Mouse (Mus musculus) layer of hippocampus, adult 9-10 months (tissue): ENCODE measurements around the gene Trip12.

ENCODE experiments used
- DNase-seq: peaks from one replicate; pipeline ENCODE4 v3.0.0; 2022; ENCODE audit warnings: low spot score

Gene Trip12

GRCm38 (mm10) chr1:84859597-84859996 lies 19.3 kb upstream of the Trip12 start:
- DNase-seq, result no peak

GRCm38 (mm10) chr1:84855756-84856155 lies 15.4 kb upstream of the Trip12 start:
- DNase-seq, result no peak

GRCm38 (mm10) chr1:84854966-84855365 lies 14.7 kb upstream of the Trip12 start:
- DNase-seq, result no peak

- DNase-seq, result no peak
Measured at GRCm38 (mm10) chr1:84853721-84854120, 13.4 kb upstream of the Trip12 start.

- no peak for DNase-seq
Measured at GRCm38 (mm10) chr1:84851512-84852235, 11.4 kb upstream of the Trip12 start.

GRCm38 (mm10) chr1:84850471-84850870 lies 10.2 kb upstream of the Trip12 start:
- DNase-seq, result no peak

- no peak for DNase-seq
Measured at GRCm38 (mm10) chr1:84849804-84850203, 9.5 kb upstream of the Trip12 start.

DNA sequence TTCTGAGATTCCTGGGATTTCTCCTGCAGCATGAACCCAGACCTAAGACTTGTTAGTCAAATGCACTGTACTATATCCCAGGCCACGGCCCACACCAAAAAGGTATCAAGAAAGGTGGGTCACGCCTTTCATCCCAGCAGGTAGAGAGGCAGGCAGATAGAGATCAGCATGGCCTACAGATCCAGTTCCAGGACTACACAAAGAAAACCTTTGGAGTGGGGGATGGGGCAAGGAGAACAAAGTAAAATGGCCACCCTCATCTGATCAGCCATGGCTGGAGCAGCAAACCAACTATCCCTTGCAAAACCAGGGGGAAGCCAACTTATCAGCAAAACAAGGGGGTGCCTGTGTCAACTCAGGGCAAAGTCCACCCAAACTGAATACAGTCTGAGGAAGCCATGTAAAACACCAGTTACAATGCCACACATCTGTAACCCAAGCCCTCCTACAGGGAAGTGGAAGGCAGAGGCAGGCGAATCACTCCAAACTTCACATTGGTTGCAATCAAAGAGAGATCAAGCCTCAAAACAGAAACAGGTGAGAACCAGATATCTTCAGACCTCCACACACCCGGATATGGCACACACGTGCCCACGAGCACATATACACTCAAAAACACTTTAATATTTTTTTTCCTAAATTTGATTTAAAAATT lies 8.6 kb upstream of the Trip12 start:
- DNase-seq, result no peak

- DNase-seq, result no peak
Measured at GRCm38 (mm10) chr1:84848335-84848734, 8.0 kb upstream of the Trip12 start.

DNA sequence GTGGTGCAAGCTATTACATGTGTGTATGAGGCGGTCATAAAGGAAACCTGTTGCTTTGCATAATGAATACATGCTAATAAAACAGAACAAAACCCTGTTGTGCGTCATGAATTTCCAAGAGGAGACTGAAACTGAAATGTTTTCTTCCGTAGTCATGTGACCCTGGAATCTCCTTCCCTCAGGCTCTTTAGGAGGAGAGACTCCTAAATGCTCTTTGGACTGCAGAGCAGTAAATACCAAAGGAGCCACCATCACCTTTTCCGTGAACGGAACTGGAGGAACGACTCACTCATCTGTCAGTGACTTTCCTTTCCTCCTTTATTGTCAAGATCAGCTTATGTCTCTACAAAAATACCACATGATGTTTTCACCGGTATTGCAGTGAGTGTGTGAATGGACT lies 7.4 kb upstream of the Trip12 start:
- no peak for DNase-seq

- no peak for DNase-seq
Measured at GRCm38 (mm10) chr1:84843366-84843765, 3.0 kb upstream of the Trip12 start.

DNA sequence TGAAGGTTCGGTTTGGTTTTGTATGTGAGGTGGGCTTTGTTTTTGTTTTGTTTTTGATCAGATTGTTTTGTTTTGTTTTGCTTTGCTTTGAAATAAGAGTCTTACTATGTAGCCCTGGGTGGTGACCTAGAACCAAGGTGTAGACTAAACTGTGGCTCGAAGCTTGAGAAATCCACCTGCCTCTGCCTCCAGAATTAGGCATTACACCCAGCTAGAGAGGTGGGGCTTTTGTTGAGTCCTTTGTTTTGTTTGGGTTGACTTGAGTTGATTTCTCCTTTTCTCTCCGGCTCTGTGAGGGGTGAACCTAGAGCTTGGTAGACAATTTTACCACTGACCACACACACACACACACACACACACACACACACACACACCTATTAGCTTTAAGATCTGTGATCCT lies 745 bp upstream of the Trip12 start:
- DNase-seq, result no peak

GRCm38 (mm10) chr1:84839309-84840017 lies 853 bp downstream of the Trip12 start, which contains the start of gene Fbxo36:
Gene Fbxo36 (plus strand): TSS chr1:84839841.
- peak; percentile 85 for DNase-seq

- DNase-seq, result no peak
Measured at GRCm38 (mm10) chr1:84838621-84839151, 1.6 kb downstream of the Trip12 start.

- no peak for DNase-seq
Measured at GRCm38 (mm10) chr1:84838156-84838555, 2.2 kb downstream of the Trip12 start.

DNA sequence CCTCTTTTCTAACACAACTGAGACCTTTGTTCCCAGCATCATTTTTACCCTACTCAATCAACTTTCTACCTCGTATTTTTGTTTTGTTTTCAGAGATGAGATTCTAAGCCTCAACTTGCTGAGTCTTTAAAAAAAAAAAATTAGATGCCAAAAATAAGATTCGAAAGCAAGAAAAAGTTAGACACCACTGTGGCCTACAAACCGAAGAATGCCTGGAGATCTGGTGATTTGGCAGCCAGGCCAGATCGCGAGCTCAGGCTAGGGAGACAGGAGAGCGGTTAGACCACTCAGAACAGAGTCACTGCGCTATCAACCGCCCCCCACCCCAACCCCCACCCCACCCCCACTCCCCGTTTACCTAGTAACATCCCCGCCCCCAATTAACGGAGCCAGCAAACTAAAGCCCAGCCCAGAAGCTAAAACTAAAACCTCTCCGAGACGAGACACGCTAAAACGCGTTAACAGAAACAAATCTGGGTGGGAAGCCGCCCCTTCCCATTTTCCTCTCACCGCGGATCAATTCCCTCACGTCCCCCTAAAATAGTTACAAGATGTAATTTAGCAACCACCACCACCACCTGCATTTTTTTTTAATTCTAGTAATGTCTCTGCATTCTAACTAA lies 2.7 kb downstream of the Trip12 start:
- DNase-seq, result no peak

DNA sequence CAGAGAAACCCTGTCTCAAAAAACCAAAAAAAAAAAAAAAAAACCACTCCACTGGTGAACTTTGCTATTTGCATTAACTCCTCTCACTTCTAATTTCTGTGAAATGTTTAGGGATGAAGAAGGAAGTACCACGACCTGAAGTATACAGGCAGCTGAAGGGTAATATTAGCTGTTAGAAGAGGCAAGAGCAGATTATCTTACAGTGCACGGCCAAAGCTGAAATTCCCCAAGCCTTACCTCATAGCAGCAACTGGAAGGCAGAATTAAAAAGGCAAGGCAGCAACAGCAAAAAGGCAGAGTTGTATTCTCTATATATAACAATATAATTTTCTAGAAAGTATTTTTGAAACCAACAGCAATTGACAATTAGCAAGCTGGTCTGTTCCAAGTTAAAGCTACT lies 15.2 kb downstream of the Trip12 start:
- no peak for DNase-seq

DNA sequence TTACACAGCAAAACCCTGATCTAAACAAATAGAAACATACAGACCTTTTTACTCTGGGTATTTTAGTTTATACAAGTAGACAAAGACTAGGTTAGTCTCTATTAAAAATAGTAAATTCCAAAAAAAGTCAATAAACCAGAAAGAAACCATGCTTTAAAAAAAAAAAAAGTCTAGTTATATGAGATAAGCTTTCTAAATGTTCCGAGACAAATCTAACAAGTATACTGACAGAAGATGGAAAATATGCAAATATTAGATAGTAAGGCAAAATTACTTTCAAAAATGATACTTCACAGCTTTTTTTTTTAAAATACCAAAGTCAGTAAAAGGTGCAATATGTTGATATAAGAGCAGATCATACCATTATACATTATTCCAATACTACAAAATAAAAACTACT lies 22.7 kb downstream of the Trip12 start:
- no peak for DNase-seq

GRCm38 (mm10) chr1:84803788-84804187 lies 36.5 kb downstream of the Trip12 start:
- DNase-seq, result no peak

DNA sequence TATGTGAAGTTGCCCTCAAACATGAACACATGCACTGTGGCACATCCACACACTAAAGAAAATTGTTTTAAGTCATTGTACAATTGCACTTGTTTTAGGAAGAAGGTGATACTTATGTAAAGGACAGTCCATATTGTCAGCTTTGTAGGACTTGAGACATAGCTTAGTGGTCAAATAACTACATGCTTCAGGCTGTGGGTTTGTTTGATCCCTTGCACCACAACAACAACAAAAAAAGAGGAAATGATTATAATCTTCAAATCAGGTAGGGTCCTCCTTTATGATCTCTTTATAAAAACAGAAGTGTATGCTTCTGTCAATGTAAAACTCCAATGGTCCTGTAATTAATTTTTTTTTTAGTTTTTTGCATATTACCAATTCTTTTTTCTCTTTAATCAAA lies 41.1 kb downstream of the Trip12 start:
- DNase-seq, result no peak

GRCm38 (mm10) chr1:84795335-84795734 lies 45.0 kb downstream of the Trip12 start:
- no peak for DNase-seq

GRCm38 (mm10) chr1:84791393-84791792 lies 48.9 kb downstream of the Trip12 start:
- DNase-seq, result no peak
